Mouse (Mus musculus) embryo, embryonic 11 days (tissue): Measurements from ENCODE around the gene Tsnaxip1.
"Not testable (repeated sequence)": the region's sequence is repeated elsewhere in the genome, so short reads cannot be mapped to it uniquely, and the experiment has no call there.

Experiments
- DNase-seq: peaks from one replicate; pipeline ENCODE4 v3.0.0-alpha.2; 2015

Tsnaxip1 gene

DNA sequence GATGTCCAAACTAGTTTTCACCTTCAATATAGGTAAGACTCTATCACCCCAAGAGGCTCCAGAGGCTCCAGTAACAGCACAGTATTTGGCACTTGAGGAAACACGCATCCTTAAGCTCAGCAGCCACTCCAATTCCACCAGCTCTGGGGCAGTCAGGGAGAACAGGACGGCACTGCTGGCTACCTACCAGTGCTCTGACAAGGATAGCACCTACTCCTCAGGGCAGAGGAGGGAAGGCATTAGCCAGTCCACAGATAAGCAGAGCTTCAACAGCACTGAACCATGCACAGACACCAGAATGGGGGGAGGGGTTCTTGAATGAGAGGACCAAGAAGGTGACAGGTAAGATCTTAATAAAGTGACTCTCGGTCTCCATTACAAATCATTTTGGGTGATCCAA is 7.9 kb upstream of the Tsnaxip1 start:
- DNase-seq: no peak

DNA sequence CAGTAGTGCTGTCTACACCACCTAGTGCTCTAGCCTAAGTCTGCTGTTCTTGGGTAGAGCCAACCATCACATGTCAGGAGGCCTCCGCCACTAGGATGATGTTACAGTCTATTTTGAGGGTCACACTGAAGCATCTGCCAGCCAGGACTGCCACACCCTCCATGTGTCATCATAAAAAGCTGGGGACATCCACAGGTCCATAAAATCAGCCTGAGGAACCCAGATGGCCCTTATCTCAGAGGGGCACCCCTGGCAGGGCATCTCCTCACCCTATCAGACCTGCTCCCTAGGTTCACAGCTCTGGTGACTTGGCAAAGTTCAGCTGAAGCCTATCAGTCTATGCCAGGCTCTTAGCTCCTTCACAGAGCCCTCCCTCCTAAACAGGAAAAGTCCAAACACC is 6.6 kb upstream of the Tsnaxip1 start:
- DNase-seq: no peak

- no peak for DNase-seq
These were observed 2.0 kb upstream of the Tsnaxip1 start for GRCm38 (mm10) chr8:105825506-105825905.

- DNase-seq: no peak
These were observed 1.2 kb upstream of the Tsnaxip1 start for GRCm38 (mm10) chr8:105826379-105826778.

- not testable (repeated sequence) for DNase-seq
These were observed 6.2 kb downstream of the Tsnaxip1 start for GRCm38 (mm10) chr8:105833740-105834139.

- DNase-seq: peak; percentile 47
These were observed 7.8 kb downstream of the Tsnaxip1 start for GRCm38 (mm10) chr8:105835318-105835717.

DNA sequence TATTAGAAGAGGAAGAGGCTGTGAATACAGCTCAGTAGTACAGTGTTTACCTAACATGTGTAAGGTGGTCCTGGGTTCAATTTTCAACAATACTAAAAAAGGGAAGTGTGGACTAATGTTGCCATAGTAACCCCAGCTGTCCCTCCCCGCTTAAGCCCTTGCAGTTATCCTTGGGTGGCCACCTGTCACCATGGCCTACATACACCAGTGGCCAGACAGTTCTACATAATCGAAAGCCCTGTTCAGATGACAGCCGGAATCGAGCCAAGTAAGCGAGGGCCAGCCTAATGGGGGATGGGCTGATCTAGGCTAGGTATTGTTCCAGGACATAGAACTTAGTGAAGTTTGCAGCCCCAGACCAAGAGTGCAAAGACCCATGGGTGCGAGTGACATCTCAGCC is 9.5 kb downstream of the Tsnaxip1 start:
- no peak for DNase-seq

DNA sequence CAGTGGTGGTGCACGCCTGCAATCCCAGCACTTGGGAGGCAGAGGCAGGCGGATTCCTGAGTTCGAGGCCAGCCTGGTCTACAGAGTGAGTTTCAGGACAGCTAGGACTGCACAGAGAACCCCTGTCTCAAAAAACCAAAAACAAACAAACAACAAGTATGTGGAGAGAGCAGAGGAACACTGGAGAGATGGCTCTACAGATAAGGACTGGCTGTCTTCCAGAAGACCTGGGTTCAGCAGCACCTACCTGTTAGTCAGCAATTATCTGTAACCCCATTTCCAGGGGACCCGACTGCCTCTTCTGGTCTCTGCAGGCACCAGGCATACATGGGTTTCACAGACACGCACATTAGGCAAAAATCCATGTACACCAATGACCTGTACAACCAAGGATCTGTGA is 11.7 kb downstream of the Tsnaxip1 start:
- DNase-seq: no peak

DNA sequence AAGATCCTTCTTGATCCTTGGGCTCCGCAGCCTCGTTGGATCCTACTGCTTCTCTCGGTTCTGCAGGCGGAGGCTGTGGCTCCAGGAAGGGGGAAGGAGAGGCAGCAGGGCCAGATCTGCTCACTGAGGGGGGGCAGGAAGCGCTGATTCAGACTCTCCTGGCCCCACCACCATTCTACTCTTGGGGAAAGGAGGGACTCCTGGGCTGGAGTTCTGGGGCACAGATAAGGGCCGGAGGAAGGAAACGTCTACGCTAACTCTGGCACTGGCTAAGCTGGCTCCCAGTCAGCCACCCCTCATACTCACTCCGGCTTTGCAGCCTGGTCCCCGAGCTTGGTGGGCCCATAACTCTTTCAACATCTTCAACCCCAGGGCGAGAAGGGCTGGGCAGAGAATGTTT is 19.1 kb downstream of the Tsnaxip1 start:
- DNase-seq: no peak

GRCm38 (mm10) chr8:105850014-105850413 is 22.5 kb downstream of the Tsnaxip1 start:
- DNase-seq: no peak

GRCm38 (mm10) chr8:105850611-105851010 is 23.1 kb downstream of the Tsnaxip1 start:
- DNase-seq: no peak

GRCm38 (mm10) chr8:105851651-105852143 is 24.2 kb downstream of the Tsnaxip1 start:
- peak; percentile 97 for DNase-seq

- no peak for DNase-seq
These were observed 24.7 kb downstream of the Tsnaxip1 start for GRCm38 (mm10) chr8:105852146-105852729.

DNA sequence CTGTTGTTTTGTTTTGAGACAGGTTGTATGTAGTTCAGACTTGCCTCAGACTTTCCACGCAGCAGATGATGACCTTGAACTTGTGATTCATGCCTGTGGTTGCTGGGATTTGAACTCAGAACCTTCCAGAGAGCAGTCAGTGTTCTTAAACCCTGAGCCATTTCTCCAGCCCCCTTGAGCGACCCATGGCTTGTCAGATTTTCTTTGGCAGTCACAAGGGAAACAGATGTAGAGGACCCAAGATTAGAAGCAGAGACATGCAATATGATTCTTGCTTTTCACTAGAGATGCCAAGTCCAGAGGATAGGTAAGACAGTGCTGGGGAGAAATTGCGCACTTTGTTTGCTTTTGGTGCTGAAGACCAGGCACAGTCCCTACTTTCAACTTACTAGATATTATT is 25.6 kb downstream of the Tsnaxip1 start, which contains the start of gene Cenpt:
TSS of gene Cenpt (minus strand) at position 101 of the 400 bp plus-strand sequence.
- no peak for DNase-seq

GRCm38 (mm10) chr8:105854303-105854702 is 26.8 kb downstream of the Tsnaxip1 start:
- no peak for DNase-seq

- peak; percentile 96 for DNase-seq
These were observed 27.2 kb downstream of the Tsnaxip1 start, which contains the start of gene Thap11 for GRCm38 (mm10) chr8:105854715-105855216. TSS of gene Thap11 (plus strand) at chr8:105855132.

DNA sequence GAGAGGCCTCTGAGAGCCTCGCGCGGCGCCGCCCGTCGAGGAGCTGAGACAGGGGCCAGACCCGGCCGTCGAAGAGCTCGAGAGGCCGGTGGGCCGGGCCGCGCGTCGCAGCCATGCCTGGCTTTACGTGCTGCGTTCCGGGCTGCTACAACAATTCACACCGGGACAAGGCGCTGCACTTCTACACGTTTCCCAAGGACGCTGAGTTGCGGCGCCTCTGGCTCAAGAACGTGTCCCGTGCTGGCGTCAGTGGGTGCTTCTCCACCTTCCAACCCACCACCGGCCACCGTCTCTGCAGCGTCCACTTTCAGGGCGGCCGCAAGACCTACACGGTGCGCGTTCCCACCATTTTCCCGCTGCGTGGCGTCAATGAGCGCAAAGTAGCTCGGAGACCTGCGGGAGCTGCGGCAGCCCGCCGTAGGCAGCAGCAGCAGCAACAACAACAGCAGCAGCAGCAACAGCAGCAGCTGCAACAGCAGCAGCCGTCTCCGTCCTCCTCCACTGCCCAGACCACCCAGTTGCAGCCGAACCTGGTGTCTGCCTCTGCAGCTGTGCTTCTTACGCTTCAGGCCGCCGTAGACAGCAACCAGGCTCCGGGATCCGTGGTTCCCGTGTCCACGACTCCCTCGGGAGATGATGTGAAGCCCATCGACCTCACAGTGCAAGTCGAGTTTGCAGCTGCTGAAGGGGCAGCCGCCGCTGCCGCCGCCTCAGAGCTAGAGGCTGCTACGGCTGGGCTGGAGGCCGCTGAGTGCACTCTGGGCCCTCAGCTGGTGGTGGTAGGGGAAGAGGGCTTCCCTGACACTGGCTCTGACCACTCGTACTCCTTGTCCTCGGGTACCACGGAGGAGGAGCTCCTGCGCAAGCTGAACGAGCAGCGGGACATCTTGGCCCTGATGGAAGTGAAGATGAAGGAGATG is 28.0 kb downstream of the Tsnaxip1 start:
- peak; percentile 64 for DNase-seq

DNA sequence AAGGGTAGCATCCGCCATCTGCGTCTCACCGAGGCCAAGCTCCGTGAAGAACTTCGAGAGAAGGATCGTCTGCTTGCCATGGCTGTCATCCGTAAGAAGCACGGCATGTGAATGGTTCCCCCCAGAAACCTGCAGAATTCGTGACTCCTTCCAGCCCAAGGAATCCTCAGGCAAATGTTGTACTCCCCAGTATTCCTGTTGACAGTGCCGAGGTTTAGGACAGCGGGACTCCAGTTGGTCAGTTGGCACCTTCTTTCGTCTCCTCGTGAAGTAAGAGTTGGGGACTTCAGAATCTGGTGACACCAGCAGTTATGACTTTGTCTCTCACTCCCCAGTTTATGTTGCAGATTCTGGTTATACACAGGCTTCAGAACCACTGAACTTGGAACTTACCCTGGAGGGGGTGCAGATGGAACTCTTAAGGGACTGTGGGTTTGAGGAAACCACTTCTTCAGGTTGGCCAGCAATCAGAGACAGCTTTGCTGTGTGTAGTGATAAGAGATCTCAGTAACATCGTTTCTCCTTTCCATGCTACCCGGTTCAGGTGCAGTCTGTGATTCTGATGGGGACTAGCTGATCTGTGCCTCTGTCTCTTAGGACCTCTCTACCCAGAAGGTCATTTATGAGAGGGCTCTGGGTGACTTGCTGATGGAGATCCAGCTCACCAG is 28.8 kb downstream of the Tsnaxip1 start:
- DNase-seq: no peak

GRCm38 (mm10) chr8:105858495-105858894 is 31.0 kb downstream of the Tsnaxip1 start:
- DNase-seq: no peak

DNA sequence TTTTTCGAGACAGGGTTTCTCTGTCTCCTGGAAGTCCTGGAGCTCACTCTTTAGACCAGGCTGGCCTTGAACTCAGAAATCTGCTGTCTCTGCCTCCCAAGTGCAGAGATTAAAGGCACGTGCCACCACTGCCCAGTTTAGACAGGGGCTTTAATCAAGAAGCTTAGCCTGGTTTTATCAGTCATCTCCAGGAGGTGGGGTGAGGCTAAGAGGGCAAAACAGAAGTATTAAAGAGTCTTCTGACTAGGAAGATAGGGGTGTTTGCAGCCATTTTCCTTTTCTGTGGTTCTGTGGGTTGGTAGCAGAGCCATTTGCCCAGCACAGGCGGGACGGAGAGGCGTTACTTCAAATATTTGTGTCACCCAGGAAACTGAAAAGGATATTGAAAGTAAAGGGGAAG is 31.8 kb downstream of the Tsnaxip1 start:
- DNase-seq: no peak

- DNase-seq: peak; percentile 99
These were observed 32.8 kb downstream of the Tsnaxip1 start, which contains the start of gene Nutf2 for GRCm38 (mm10) chr8:105860143-105860981. TSS of gene Nutf2 (plus strand) at chr8:105860580.

DNA sequence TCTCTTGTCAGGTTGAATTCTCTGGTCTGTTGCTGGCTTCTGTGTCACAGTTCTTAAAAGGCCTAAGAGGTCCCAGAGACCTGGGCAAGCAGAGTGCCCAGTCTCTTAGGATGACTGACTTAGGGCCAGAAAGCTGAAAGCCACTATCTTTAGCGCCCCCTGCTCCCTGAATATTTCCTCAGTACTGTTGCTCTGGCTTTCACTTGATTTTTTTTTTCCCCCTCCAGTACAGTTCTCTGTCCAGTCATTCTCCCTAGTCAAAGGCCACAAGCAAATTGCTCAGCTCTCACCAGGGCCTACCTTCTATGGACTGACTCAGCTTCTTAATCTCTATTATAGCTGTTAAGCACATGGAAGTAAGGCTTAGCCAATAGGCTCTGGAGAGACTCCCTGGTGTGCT is 34.4 kb downstream of the Tsnaxip1 start:
- peak; percentile 35 for DNase-seq
